Mouse (Mus musculus) liver, embryonic 14.5 days (tissue): ENCODE measurements at regions not wholly inside any gene's neighbourhood (a gene's known extent, or its start where the extent isn't known, plus 50 kb on each side); places are given as distances from the start of the nearest gene placed in this dataset.

Source experiments
- ATAC-seq: fragments of 200-750 bp; cut with Nextera tagmentation; 2 replicates; pipeline ENCODE4 v1.8.0; 2017; ENCODE audit warnings: moderate number of reproducible peaks, mild to moderate bottlenecking, moderate library complexity; ENCODE audit not compliant: insufficient read depth
- DNase-seq, 3 experiments: peaks; one replicate each; pipeline ENCODE4 v3.0.0-alpha.2; 2012 to 2013; ENCODE audit warnings: low read depth in 3 of 3, low spot score in 3 of 3
- H3K27ac ChIP-seq: fragments of 300-500 bp; sonication (generic); 2 replicates; pipeline ENCODE4 v1.5.1; 2014; ENCODE audit warnings: moderate library complexity, mild to moderate bottlenecking, control low read depth, inconsistent platforms
- H3K27me3 ChIP-seq: fragments of 300-500 bp; sonication (generic); 2 replicates; pipeline ENCODE4 v1.6.1; 2014; ENCODE audit warnings: mild to moderate bottlenecking, low read length, moderate library complexity; ENCODE audit not compliant: control insufficient read depth, insufficient read depth
- H3K36me3 ChIP-seq: fragments of 300-500 bp; sonication (generic); replicated peaks from 2 replicates; pipeline ENCODE4 v1.6.1; 2014; ENCODE audit warnings: low read depth; ENCODE audit not compliant: control insufficient read depth, insufficient read depth
- H3K4me1 ChIP-seq, 2 experiments: fragments of 200-500 bp in 1 of 2; fragments of 300-500 bp in 1 of 2; sonication (generic) in 1 of 2; replicated peaks; 2 replicates each; pipeline ENCODE4 v1.6.1; 2012 to 2014; ENCODE audit warnings: antibody characterized with exemption in 1 of 2, inconsistent platforms in 1 of 2, low read length in 1 of 2; ENCODE audit not compliant: control insufficient read depth in 2 of 2, insufficient read depth in 2 of 2
- H3K4me2 ChIP-seq: fragments of 300-500 bp; sonication (generic); 2 replicates; pipeline ENCODE4 v1.6.1; 2014; ENCODE audit warnings: low read depth, mild to moderate bottlenecking, control low read depth, moderate library complexity
- H3K4me3 ChIP-seq, 2 experiments: fragments of 200-500 bp in 1 of 2; fragments of 300-500 bp in 1 of 2; sonication (generic) in 1 of 2; 2 replicates each; pipeline ENCODE4 v1.5.1; 2012 to 2014; ENCODE audit warnings: low read depth in 2 of 2, low read length in 2 of 2, mild to moderate bottlenecking in 2 of 2, control low read depth in 1 of 2, inconsistent platforms in 1 of 2, moderate library complexity in 1 of 2; ENCODE audit not compliant: insufficient read depth in 1 of 2
- H3K9ac ChIP-seq: fragments of 300-500 bp; sonication (generic); replicated peaks from 2 replicates; pipeline ENCODE4 v1.6.1; 2014; ENCODE audit warnings: mild to moderate bottlenecking, control low read depth, moderate library complexity
- H3K9me3 ChIP-seq: fragments of 300-500 bp; sonication (generic); 2 replicates; pipeline ENCODE4 v1.6.1; 2016; ENCODE audit warnings: low read length, mixed read lengths; ENCODE audit not compliant: control insufficient read depth
- CTCF ChIP-seq: IDR thresholded peaks from 2 replicates; pipeline ENCODE4 v1.5.1; 2016; ENCODE audit warnings: antibody characterized with exemption, low read depth, control low read depth
- EP300 ChIP-seq: IDR thresholded peaks from 2 replicates; pipeline ENCODE4 v1.6.1; 2016; ENCODE audit warnings: antibody characterized with exemption, low read depth
- WGBS: fragments of 180-500 bp; shearing (Covaris S2); extraction: QIAGEN DNeasy Blood & Tissue Kit; methylation state at CpG from one replicate; pipeline ENCODE4 v1.1.7; 2014; ENCODE audit not compliant: insufficient replicate concordance; 5-methylcytosine and 5-hydroxymethylcytosine counted together

DNA sequence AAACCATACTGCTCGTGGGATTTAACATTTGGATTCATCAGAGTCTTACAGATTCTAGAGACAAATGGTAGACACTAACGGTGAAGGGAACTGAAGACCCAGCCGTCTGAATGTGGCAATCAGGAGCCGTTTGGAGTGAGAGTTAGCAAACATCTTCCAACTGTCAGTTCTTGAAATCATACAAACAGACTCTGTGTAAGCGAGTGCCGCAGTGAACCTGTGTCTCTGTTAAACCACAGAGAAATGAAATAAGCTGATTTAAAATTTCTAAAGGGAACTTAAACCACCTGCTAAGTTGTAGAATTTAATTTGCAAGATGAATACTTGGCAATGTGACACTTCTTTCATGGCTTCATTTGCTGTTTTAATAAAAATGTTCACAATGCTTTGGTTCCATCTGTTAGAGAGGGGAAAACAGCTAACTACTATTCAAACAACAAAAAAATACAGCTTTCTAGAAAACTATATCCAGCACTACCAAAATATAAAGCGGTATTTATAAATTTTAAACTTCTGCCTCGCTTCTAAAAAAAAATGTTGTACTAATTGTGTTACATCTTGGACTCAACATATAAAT is 78.4 kb upstream of the Tdrd3 start:
- H3K4me1 ChIP-seq, result no peaks in the 10 kb centered on the region
- no peaks in the 10 kb centered on the region for H3K27me3 ChIP-seq
- H3K9ac ChIP-seq, result no peak overlapping the region
- H3K36me3 ChIP-seq, result no peaks in the 10 kb centered on the region
- no peak overlapping the region for H3K27ac ChIP-seq
- H3K9me3 ChIP-seq, result no peaks in the 10 kb centered on the region
- 55% methylated on average over 8 of the region's 8 CpGs for WGBS
- no peak overlapping the region for H3K4me3 ChIP-seq
- DNase-seq (no peak), ATAC-seq (no peak)
- no peak overlapping the region for H3K4me2 ChIP-seq
- TF ChIP-seq CTCF, result no peak
- TF ChIP-seq EP300, result no peak

DNA sequence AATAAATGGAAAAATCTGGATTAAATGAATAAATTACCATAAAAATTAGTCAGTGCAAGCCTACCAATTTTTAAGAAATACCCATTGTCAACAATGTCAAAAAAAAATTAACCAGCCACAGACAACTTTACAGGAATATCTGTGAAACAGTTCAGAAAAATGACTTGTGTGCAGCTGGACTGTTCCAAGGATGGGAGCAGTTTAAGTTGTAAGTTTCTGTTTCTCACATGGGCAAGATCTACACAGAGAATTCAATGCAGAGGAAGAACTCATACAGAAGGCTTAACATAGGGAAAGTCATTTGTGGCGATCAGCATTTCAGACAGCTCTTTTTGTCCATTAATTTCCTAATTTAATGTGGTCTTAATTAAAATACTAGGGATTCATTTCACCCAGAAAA is 71.9 kb upstream of the Tdrd3 start:
- DNase-seq, result no peak
- WGBS, result 69% methylated on average over 1 of the region's 1 CpGs
- no peak overlapping the region for H3K9ac ChIP-seq
- ATAC-seq, result no peak
- no peak overlapping the region for H3K4me3 ChIP-seq
- no peaks in the 10 kb centered on the region for H3K27me3 ChIP-seq
- H3K27ac ChIP-seq, result no peak overlapping the region
- H3K4me1 ChIP-seq, result no peaks in the 10 kb centered on the region
- H3K4me2 ChIP-seq, result no peak overlapping the region
- TF ChIP-seq EP300 (no peak), CTCF (no peak)
- H3K36me3 ChIP-seq, result no peaks in the 10 kb centered on the region
- no peaks in the 10 kb centered on the region for H3K9me3 ChIP-seq

DNA sequence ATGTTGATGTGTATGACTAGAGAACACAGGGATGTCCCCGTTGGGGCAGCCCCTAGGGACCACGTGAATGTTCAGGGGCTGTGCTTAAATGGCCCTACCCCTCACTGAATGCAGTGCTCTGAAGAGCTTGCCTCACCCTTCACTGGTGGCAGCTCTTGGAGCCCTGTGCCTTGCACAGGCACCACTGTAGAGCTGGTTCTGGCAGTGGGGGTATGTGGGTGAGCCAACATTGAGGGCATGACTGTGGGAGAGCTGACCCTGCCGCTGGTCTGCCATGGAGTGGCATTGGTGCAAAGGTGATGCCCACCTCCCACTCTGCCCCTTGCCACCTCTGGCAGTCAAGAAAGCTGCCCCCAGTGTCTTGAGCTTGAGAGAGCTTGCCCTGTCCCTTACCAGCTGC is 69.6 kb upstream of the Tdrd3 start:
- DNase-seq (no peak), ATAC-seq (no peak)
- no peaks in the 10 kb centered on the region for H3K4me1 ChIP-seq
- H3K27me3 ChIP-seq, result no peaks in the 10 kb centered on the region
- no peaks in the 10 kb centered on the region for H3K9me3 ChIP-seq
- H3K36me3 ChIP-seq, result no peaks in the 10 kb centered on the region
- no peak overlapping the region for H3K27ac ChIP-seq
- no peak overlapping the region for H3K4me2 ChIP-seq
- 82% methylated on average over 3 of the region's 3 CpGs for WGBS
- TF ChIP-seq CTCF (no peak), EP300 (no peak)
- H3K4me3 ChIP-seq, result no peak overlapping the region
- H3K9ac ChIP-seq, result no peak overlapping the region

DNA sequence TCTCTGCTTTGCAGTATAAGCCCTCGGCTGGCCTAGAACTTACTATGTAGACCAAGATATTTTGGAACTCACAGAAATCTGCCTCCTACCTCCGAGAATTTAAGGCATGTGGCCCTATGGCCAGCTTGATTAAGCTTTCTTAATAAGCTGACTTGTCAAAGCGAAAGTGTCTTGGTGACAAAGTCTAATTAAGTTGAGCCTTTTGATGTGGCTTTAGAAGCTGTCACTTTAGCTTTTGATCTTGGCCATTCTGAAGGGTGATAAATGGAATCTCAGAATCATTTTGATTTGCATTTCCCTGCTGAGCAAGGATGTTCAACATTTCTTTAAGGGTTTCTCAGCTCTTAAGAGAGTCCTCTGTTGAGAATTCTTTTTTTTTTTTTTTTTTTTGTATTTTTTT is 67.6 kb upstream of the Tdrd3 start:
- Histone ChIP-seq H3K4me3 (no peak overlapping the region), H3K9ac (no peak overlapping the region), H3K36me3 (no peaks in the 10 kb centered on the region), H3K4me1 (no peaks in the 10 kb centered on the region), H3K27ac (no peak overlapping the region), H3K9me3 (no peaks in the 10 kb centered on the region), H3K27me3 (no peaks in the 10 kb centered on the region), H3K4me2 (no peak overlapping the region)
- WGBS, result 57% methylated on average over 3 of the region's 3 CpGs
- TF ChIP-seq CTCF (no peak), EP300 (no peak)
- ATAC-seq (no peak), DNase-seq (no peak)

DNA sequence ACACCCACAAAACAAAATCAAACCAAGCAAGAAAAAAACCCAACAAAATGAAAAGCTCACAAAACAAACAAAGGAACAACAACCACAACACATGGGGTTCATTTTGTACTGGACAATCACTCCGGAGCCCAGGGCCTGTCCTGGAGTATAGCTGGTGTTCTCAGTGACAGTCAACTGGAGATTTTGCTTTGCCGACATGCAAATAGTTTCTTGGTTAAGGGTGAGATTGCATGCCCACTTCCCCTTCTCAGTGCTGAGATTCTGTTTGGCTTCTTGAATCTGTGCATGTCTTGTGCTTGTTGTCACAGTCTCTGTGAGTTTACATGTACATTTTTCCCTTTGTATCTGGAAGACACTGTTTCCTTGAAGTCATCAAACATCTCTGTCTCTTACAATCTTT is 50.6 kb upstream of the Tdrd3 start:
- Histone ChIP-seq H3K9me3 (no peaks in the 10 kb centered on the region), H3K9ac (no peak overlapping the region), H3K27ac (no peak overlapping the region), H3K4me2 (no peak overlapping the region), H3K36me3 (no peaks in the 10 kb centered on the region), H3K4me3 (no peak overlapping the region), H3K4me1 (no peaks in the 10 kb centered on the region), H3K27me3 (no peaks in the 10 kb centered on the region)
- ATAC-seq (no peak), DNase-seq (no peak)
- TF ChIP-seq EP300, result no peak
- TF ChIP-seq CTCF, result no peak
- WGBS, result 43% methylated on average over 2 of the region's 2 CpGs
